Mouse (Mus musculus) olfactory bulb, adult 2 months (tissue): Measurements from ENCODE around the gene Uvrag.

Experiments used
- CTCF ChIP-seq: fragments of 200-500 bp; IDR thresholded peaks from 2 replicates; pipeline ENCODE4 v1.5.1; 2012; ENCODE audit warnings: low read depth, mild to moderate bottlenecking, low read length, moderate library complexity; ENCODE audit not compliant: insufficient read depth
- POLR2A ChIP-seq: fragments of 200-500 bp; IDR thresholded peaks from 2 replicates; pipeline ENCODE4 v1.6.1; 2012; ENCODE audit warnings: mild to moderate bottlenecking, low read depth, low read length, moderate library complexity; ENCODE audit not compliant: insufficient read depth

DNA sequence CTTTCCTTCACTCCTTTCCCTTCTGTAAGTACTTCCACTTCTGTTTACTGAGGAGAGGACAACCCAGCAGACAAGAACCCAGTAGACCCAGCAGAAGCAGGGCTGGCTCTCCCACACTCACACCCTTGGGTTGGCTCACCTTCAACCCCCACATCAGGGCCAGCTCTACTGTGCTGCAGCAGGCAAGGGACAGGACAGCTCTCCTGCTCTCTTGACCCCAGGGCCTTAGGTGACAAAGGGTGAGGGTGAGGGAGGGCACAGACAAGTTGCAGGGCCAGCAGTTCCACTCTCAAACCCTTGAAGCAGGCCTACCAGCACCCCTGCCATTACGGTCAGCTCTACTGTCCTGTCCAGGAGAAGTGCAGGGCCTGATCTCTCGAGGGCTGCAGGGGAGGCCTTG, 155.0 kb downstream of the Uvrag start:
- TF ChIP-seq POLR2A: no peak
- TF ChIP-seq CTCF: no peak
